Mouse (Mus musculus): ENCODE data around the gene Rassf2. TPM values are rescaled to one million over a fixed set of nuclear protein-coding genes. Genes with fewer than 3 reads are reported as not detected.
A peak's percentile ranks its signal among the peaks of the same experiment; 100 is the strongest.

Gene Rassf2
- 10.6 and 14.2 TPM in 2 replicates for polyA plus RNA-seq (2016; fragmentation: Nextera tagmentation; extraction: Ambion mirVana)

DNA sequence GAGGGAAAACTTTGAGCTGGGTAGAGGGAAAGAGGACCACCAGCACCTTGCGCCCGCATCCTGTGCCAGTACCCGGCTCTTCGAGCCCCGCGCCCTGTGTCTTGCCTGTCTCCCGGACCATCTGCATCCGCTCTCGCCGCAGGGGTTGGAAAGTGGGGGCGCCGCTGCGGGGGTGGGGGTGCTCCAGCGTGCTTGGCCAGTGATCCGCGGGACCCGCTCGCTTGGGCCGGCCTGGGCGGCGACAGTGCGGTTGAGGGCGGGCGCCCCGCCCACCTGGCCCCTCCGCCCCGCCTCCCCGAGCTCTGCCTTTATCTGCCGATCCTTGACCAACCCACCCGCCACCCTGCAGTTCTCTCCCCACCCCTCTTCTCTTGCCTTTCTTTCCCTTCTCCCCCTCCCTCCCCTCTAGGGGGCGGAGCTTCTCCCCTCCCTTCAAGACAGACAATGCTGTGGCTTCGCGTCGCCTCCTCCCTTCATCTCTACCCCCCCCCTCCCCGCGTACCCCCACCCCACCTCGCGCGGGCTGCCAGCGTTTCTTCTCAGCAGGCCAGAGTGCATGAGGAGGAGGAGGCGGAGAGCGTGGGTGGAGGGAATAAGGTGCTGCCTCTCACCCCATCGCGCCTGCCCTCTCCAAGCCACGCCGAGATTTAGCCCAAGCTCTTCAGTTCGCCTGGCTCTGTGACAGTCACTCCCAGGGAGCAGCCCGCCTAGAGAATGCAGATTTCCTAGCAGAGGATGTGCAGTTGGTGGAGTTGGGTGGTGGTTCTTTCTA lies at the start of gene Rassf2:
Gene Rassf2 (minus strand): TSS at position 613 of the 772 bp plus-strand sequence.
- DNase-seq (ENCODE audit: low spot score) = peak; percentile 92
- Histone ChIP-seq H3K4me1 (peaks cover 61% of the 10 kb centered on the region), H3K27me3 (replicated peaks; ENCODE audit: low read depth, poor library complexity, severe bottlenecking) (peaks cover 55% of the 10 kb centered on the region), H3K9me3 (no peaks in the 10 kb centered on the region), H3K4me3 (peak within 1 kb of the TSS; percentile 77), H3K27ac (replicated peaks) (peak within 1 kb of the TSS; percentile 90), H3K36me3 (replicated peaks) (no peaks in the 10 kb centered on the region)
- WGBS = under 1% methylated on average over 46 of the region's 48 CpGs

- 73% methylated on average over 5 of the region's 5 CpGs for WGBS
- Histone ChIP-seq H3K36me3 (replicated peaks) (peaks cover 16% of the 10 kb centered on the region), H3K27me3 (replicated peaks; ENCODE audit: low read depth, poor library complexity, severe bottlenecking) (no peaks in the 10 kb centered on the region), H3K4me1 (peaks cover 12% of the 10 kb centered on the region), H3K9me3 (no peaks in the 10 kb centered on the region), H3K4me3 (no peak overlapping the region), H3K27ac (replicated peaks) (no peak overlapping the region)
- DNase-seq (ENCODE audit: low spot score) = no peak
These were observed 49.1 kb upstream of the Rassf2 start for GRCm38 (mm10) chr2:132079139-132079538.

DNA sequence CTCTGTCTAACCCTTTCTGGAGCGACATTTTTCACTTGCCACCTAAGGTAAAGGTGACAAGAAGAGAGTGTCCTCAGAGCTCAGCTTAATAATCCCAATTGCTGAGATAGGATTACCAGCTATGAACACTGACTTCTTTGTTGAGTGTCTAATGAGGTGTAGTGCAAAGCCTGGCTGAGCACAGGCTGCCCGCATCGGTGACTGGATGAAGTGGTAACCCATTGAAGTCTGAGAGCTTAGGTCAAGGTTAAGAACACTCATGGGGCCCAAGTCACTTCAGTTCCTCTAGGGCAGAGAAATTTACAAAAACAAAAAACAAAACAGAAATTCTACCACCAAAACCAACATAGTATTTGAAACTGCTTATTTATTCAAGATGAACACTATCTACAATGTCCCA lies 43.0 kb upstream of the Rassf2 start:
- Histone ChIP-seq H3K27ac (replicated peaks) (no peak overlapping the region), H3K36me3 (replicated peaks) (peaks cover 25% of the 10 kb centered on the region), H3K9me3 (no peaks in the 10 kb centered on the region), H3K4me1 (peaks cover 8% of the 10 kb centered on the region), H3K27me3 (replicated peaks; ENCODE audit: low read depth, poor library complexity, severe bottlenecking) (no peaks in the 10 kb centered on the region), H3K4me3 (no peak overlapping the region)
- no peak for DNase-seq (ENCODE audit: low spot score)
- WGBS = 72% methylated on average over 3 of the region's 3 CpGs

DNA sequence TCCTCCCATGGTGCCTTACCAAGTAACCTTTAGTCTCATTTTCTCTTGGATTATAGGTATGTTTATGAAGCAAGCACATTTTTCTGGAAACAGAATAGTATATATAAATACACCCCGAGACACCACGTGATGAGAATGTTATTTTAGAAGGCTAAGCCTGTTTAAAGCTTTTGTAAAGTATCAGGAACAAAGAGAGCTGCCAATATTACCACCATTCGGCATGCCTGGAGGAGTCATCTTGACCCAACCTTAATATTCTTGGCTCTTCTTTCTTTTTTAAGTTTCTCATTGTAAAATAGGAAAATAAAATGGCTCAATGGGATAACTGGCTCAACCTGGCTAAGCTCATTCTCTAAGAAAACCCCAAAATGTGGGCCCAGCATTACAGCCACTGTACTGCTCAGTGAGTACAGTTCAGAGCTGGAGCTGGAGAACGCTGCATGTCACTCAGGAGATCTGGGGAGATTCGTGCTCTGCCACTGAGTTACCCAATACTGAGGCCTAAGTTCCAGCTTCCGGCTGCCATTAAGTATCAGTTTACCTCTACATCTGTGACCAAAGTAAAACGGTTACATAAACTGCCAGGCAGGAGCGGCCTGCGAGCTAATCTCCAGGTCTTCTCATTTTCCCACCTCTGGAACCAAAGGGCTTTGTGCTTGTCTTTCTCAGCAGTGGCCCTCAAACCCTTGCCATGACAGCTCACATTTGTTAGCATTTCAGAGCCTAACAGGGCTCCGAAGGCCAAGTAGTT lies 40.1 kb upstream of the Rassf2 start:
- H3K4me3 ChIP-seq = no peak overlapping the region
- H3K9me3 ChIP-seq = no peaks in the 10 kb centered on the region
- H3K27ac ChIP-seq (replicated peaks) = 0 out of 2 replicates have a peak overlapping the region, but pooled peaks have one; percentile 11
- peaks cover 8% of the 10 kb centered on the region for H3K4me1 ChIP-seq
- peaks cover 23% of the 10 kb centered on the region for H3K36me3 ChIP-seq (replicated peaks)
- no peaks in the 10 kb centered on the region for H3K27me3 ChIP-seq (replicated peaks; ENCODE audit: low read depth, poor library complexity, severe bottlenecking)
- WGBS = 67% methylated on average over 10 of the region's 10 CpGs
- DNase-seq (ENCODE audit: low spot score) = no peak

GRCm38 (mm10) chr2:132064185-132064831 lies 34.2 kb upstream of the Rassf2 start:
- no peaks in the 10 kb centered on the region for H3K4me1 ChIP-seq
- WGBS = 81% methylated on average over 11 of the region's 11 CpGs
- no peak overlapping the region for H3K4me3 ChIP-seq
- H3K9me3 ChIP-seq = no peaks in the 10 kb centered on the region
- no peaks in the 10 kb centered on the region for H3K27me3 ChIP-seq (replicated peaks; ENCODE audit: low read depth, poor library complexity, severe bottlenecking)
- no peak overlapping the region for H3K27ac ChIP-seq (replicated peaks)
- DNase-seq (ENCODE audit: low spot score) = no peak
- H3K36me3 ChIP-seq (replicated peaks) = peaks cover 23% of the 10 kb centered on the region

DNA sequence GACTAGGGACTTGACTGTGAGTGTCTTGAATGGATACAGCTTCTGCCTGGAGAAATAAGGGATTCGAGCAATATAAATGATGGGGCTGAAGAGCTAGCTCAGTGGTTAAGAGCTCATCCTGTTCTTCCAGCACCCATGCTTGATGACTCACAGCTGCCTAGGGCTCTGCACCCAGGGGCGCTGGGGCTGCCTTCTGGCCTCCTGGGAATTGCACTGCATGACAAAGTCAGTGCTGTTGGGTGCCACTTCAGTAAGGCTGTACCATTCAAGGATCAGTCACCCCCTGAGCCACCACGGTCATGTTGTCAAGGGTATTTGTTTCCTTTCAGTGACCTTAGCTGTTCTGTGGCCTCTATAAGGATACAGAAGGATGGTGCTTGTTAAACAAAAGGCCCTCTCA lies 33.7 kb upstream of the Rassf2 start:
- Histone ChIP-seq H3K27ac (replicated peaks) (no peak overlapping the region), H3K27me3 (replicated peaks; ENCODE audit: low read depth, poor library complexity, severe bottlenecking) (no peaks in the 10 kb centered on the region), H3K4me3 (no peak overlapping the region), H3K9me3 (no peaks in the 10 kb centered on the region), H3K4me1 (no peaks in the 10 kb centered on the region), H3K36me3 (replicated peaks) (peaks cover 25% of the 10 kb centered on the region)
- 90% methylated on average over 3 of the region's 3 CpGs for WGBS
- no peak for DNase-seq (ENCODE audit: low spot score)

GRCm38 (mm10) chr2:132061884-132062283 lies 31.8 kb upstream of the Rassf2 start:
- DNase-seq (ENCODE audit: low spot score) = no peak
- H3K4me3 ChIP-seq = no peak overlapping the region
- H3K27ac ChIP-seq (replicated peaks) = no peak overlapping the region
- peaks cover 38% of the 10 kb centered on the region for H3K36me3 ChIP-seq (replicated peaks)
- H3K27me3 ChIP-seq (replicated peaks; ENCODE audit: low read depth, poor library complexity, severe bottlenecking) = no peaks in the 10 kb centered on the region
- H3K4me1 ChIP-seq = no peaks in the 10 kb centered on the region
- WGBS = 93% methylated on average over 11 of the region's 11 CpGs
- H3K9me3 ChIP-seq = no peaks in the 10 kb centered on the region

- Histone ChIP-seq H3K4me1 (no peaks in the 10 kb centered on the region), H3K4me3 (no peak overlapping the region), H3K9me3 (no peaks in the 10 kb centered on the region), H3K27ac (replicated peaks) (no peak overlapping the region), H3K27me3 (replicated peaks; ENCODE audit: low read depth, poor library complexity, severe bottlenecking) (no peaks in the 10 kb centered on the region), H3K36me3 (replicated peaks) (peaks cover 46% of the 10 kb centered on the region)
- DNase-seq (ENCODE audit: low spot score) = no peak
- WGBS = 90% methylated on average over 8 of the region's 8 CpGs
These were observed 29.9 kb upstream of the Rassf2 start for GRCm38 (mm10) chr2:132059919-132060318.

DNA sequence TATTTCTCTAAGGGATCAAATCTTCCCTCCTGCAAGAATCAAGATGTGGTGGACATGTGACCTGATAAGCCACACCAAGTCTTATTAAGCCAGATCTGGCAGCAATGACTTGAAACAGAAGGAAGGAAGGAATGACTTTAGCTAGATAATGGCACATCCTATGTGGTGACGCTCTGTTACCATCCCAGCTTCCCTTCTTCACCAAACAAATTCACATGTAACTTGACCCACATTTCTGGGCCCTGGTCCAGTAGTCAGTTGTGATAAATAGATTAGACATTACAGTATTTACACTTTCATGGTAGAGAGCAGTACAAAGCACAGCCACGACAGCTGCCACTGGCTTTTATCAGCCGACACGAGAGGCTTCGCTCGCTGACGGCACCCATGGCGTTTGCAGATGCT lies 25.3 kb upstream of the Rassf2 start:
- peaks cover 6% of the 10 kb centered on the region for H3K4me1 ChIP-seq
- H3K36me3 ChIP-seq (replicated peaks) = peaks cover 37% of the 10 kb centered on the region
- no peaks in the 10 kb centered on the region for H3K27me3 ChIP-seq (replicated peaks; ENCODE audit: low read depth, poor library complexity, severe bottlenecking)
- H3K4me3 ChIP-seq = no peak overlapping the region
- WGBS = 94% methylated on average over 8 of the region's 8 CpGs
- no peak for DNase-seq (ENCODE audit: low spot score)
- H3K27ac ChIP-seq (replicated peaks) = no peak overlapping the region
- no peaks in the 10 kb centered on the region for H3K9me3 ChIP-seq

GRCm38 (mm10) chr2:132053824-132054223 lies 23.8 kb upstream of the Rassf2 start:
- no peak overlapping the region for H3K27ac ChIP-seq (replicated peaks)
- peaks cover 22% of the 10 kb centered on the region for H3K4me1 ChIP-seq
- peaks cover 33% of the 10 kb centered on the region for H3K36me3 ChIP-seq (replicated peaks)
- no peak overlapping the region for H3K4me3 ChIP-seq
- 88% methylated on average over 4 of the region's 4 CpGs for WGBS
- no peaks in the 10 kb centered on the region for H3K27me3 ChIP-seq (replicated peaks; ENCODE audit: low read depth, poor library complexity, severe bottlenecking)
- H3K9me3 ChIP-seq = no peaks in the 10 kb centered on the region
- no peak for DNase-seq (ENCODE audit: low spot score)

DNA sequence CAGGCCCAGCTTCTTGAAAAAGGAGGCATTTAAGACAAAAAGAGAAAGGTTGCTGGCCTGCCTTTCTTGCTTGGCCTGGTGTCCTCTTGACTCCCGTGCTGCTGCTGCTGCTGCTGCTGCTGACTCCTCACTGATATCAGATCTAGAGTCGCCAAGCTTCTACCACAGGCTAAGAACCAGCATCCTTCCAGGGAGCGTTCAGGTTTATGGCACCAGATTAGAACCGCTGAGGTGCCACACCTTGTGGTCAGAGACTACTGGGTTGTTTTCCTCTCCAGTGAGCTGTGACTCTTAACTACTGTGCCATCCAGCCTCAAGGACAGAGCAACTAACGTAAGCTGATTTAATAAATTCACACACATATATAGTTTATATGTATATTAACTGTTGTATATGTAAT lies 21.7 kb upstream of the Rassf2 start:
- WGBS = 85% methylated on average over 5 of the region's 5 CpGs
- Histone ChIP-seq H3K4me3 (no peak overlapping the region), H3K9me3 (no peaks in the 10 kb centered on the region), H3K27me3 (replicated peaks; ENCODE audit: low read depth, poor library complexity, severe bottlenecking) (no peaks in the 10 kb centered on the region), H3K4me1 (peaks cover 29% of the 10 kb centered on the region), H3K27ac (replicated peaks) (no peak overlapping the region), H3K36me3 (replicated peaks) (peaks cover 16% of the 10 kb centered on the region)
- DNase-seq (ENCODE audit: low spot score) = no peak

DNA sequence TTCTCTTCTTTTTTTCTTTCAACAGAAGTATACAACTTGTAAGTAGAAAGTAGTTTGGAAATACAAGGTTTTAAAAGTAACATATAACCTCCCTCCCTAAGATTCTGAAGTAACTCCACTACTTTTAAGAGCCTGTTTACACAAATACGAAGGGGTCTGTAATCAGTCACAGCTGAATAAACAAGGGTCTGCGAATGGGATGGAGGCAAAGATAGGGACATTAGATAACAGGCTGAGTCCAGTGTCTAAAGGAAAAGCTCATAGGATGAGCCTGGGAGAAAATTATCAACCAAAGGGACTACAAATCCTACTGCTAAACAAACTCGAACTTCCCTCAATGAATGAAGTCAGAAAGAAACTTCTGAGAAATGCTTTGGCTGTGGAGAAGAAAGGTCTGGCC lies 19.9 kb upstream of the Rassf2 start:
- Histone ChIP-seq H3K36me3 (replicated peaks) (no peaks in the 10 kb centered on the region), H3K27ac (replicated peaks) (no peak overlapping the region), H3K4me3 (no peak overlapping the region), H3K27me3 (replicated peaks; ENCODE audit: low read depth, poor library complexity, severe bottlenecking) (no peaks in the 10 kb centered on the region), H3K4me1 (peaks cover 29% of the 10 kb centered on the region), H3K9me3 (no peaks in the 10 kb centered on the region)
- 20% methylated on average over 3 of the region's 3 CpGs for WGBS
- DNase-seq (ENCODE audit: low spot score) = no peak
